Mouse (Mus musculus) layer of hippocampus, postnatal 14 days (tissue): ENCODE data around the gene Coro7. TPM values are rescaled to one million over a fixed set of nuclear protein-coding genes. Genes with fewer than 3 reads are reported as not detected.

Experiments
- DNase-seq, 2 experiments: peaks; one replicate each; pipeline ENCODE4 v3.0.0; 2021 to 2022; ENCODE audit warnings: low spot score in 2 of 2, mixed read lengths in 1 of 2
- total RNA-seq, 2 experiments: library from RNA; stranded (reverse); gene quantifications; 2 replicates each; pipeline ENCODE4 v1.2.3; 2021

The Coro7 gene
- total RNA-seq, 2 experiments from 2014 or later: 95.7 to 95.9 TPM

GRCm38 (mm10) chr16:4649692-4650091, 29.9 kb downstream of the Coro7 start:
- DNase-seq: no peak

- no peak for DNase-seq
Measured at GRCm38 (mm10) chr16:4649211-4649610, 30.4 kb downstream of the Coro7 start.

DNA sequence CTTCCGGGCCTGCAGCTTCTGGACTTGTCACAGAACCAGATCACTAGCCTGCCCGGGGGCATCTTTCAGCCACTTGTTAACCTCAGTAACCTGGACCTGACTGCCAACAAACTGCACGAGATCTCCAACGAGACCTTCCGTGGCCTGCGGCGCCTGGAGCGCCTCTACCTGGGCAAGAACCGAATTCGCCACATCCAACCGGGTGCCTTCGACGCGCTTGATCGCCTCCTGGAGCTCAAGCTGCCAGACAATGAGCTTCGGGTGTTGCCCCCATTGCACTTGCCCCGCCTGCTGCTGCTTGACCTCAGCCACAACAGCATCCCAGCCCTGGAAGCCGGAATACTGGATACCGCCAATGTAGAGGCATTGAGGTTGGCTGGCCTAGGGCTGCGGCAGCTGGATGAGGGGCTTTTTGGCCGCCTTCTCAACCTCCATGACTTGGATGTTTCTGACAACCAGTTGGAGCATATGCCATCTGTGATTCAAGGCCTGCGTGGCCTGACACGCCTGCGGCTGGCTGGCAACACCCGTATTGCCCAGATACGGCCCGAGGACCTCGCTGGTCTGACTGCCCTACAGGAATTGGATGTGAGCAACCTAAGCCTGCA, 31.1 kb downstream of the Coro7 start:
- DNase-seq: no peak

GRCm38 (mm10) chr16:4647651-4648141, 31.9 kb downstream of the Coro7 start:
- DNase-seq: no peak

DNA sequence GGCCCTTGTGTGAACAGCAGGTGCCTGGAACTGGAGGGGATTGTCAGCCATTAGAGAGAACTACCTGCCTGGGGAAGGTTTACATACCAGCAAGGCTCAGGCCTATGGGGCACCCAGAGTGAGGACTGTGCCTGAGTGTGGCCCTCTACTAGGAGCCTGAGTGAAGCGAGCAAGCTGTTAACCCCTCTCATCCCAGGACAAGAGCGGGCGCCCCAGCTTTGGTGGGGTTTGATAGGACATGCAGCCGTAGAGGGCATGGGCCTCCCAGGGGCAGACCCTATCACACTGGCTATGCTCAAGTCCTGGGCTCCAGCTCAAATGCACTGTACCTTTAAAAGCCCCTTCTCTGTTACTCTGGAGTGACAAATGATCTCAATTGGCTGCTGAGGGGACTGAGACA, 32.7 kb downstream of the Coro7 start:
- DNase-seq: no peak

- no peak for DNase-seq
Measured at GRCm38 (mm10) chr16:4645867-4646266, 33.7 kb downstream of the Coro7 start.

GRCm38 (mm10) chr16:4643670-4644419, 35.7 kb downstream of the Coro7 start:
- DNase-seq: peak; percentile 76 to 86

GRCm38 (mm10) chr16:4642937-4643336, 36.6 kb downstream of the Coro7 start:
- DNase-seq: no peak

DNA sequence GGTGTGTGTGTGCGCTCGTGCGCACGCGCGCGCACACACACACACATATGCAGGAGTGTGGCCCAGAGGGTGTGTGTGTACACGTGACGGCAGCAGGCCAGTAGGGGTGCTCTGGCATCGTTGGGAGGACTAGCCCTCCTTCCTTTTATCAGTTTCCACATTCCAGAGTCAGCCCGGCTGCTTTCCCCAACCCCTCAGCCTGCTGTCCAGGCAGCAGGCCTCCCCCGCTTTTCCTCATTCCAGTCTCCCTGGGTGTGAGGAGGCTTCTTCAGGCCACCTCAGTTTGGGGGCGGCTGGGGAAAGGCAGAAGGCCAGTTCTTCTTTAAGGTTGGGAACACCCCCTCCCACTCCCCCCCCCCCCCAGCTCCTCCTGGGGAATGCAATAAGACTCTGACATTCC, 37.4 kb downstream of the Coro7 start:
- no peak for DNase-seq

DNA sequence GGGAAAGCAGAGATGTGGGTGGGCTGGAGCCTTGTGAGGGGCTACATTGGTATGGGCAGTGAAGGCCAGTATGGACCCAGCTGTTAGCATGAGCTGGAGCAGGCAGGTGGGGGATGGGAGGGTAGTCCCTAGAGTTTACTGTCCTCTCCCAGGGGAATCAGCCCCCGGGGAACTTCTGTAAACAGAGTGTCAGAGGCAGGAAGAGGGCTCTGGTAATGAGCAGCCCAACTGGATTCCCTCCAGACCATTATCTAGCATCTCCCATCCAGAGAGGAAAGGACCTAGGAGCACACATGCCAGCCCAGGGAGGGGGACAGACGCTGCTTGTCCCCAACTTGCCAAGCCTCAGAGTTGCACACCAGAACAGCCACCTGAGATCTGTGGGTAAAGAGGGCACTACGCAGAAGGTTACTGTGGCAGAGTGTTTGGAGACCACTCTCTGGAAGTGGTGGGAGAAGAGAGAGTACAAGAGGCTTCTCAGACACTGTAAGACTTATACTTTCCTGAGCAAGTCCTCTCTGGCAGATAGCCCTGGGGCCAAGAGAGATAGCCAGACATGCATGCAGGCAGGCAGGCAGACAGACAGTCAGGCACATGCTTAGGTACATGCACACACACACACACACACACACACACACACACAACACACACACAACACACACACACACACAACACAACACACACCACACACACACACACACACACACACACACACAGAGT, 38.3 kb downstream of the Coro7 start:
- DNase-seq: no peak

DNA sequence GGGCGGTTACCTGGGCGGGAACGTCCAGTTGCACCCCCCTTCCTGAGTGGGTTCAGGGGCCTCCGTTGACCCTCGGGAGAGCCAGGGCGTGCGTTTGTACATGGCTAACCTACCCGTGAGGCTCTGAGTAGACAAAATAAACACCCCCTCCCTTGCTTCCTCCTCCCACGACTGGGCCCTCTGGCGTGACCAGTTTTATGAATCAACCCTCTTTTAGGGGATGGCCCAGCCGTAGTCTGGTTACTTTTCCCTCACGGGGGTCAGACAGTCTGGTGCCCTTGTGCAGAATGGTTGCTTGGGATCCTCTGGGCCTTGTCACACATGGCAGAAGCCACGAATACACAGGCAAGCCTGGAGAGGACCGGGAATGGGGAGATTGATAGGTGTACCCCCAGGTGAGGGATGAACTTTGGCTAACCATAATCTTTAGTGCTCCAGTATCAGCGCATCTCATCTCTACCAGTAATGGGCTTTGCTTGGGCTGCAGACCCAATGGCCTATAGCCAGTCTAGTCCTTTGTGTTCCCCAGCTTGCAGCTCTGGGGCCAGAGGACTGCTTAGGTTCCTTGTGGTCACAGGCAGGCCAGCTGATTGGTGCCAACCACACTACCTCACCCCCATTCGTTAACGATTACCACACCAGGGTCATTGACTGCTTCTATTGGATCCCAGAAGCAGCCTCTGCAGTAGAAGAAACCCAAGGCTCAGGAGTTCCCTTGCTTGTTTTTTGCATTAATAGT, 39.1 kb downstream of the Coro7 start:
- DNase-seq: no peak

DNA sequence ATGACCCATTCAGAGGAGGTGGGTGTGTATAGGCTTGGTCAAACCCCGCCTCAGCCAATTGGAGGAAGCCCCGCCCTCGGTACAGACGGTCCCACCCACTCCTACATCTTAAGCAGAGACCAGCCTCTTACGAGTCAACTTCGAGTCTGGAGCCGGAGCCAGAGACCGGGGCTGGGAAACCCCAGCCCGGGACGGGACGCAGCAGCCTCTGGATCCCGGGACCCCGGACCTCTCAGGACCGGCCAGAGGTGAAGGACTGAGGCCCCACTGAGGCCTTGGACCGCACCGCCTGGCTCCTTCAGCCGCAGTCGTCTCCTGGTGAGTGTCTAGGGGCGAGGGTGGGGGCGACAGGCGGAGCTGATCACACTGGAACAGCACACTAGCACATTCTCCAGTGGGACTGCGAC, 39.7 kb downstream of the Coro7 start, which contains the start of the genes Vasn and Dnaja3:
Vasn (plus strand) TSS at position 111 of the 407 bp plus-strand sequence.
Dnaja3 (plus strand) TSS at position 159 of the 407 bp plus-strand sequence.
- peak; percentile 54 to 72 for DNase-seq

GRCm38 (mm10) chr16:4638891-4639390, 40.6 kb downstream of the Coro7 start:
- DNase-seq: no peak

DNA sequence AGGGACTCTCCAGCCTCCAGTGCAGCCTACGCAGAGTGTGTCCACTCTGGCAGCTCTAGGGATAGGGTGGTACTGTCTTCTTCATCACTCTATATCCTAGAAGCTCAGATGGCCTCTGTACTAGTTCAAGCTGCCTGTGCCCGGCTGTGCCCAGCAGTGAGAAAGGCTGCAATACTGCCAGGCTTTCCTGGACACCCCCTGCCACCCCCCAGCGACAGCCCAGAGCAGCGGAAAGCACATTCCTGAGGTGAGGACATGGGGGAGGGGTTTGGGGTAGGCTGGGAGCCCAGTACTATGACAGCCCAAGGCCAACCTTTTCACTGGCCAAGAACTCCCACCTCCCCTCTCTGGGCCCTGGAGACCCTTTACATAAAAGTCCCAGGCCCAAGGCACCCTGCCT, 43.8 kb downstream of the Coro7 start:
- no peak for DNase-seq

- DNase-seq: no peak
Measured at GRCm38 (mm10) chr16:4634681-4635080, 44.9 kb downstream of the Coro7 start.

- DNase-seq: no peak
Measured at GRCm38 (mm10) chr16:4633661-4634060, 45.9 kb downstream of the Coro7 start.

GRCm38 (mm10) chr16:4632050-4632449, 47.5 kb downstream of the Coro7 start:
- no peak for DNase-seq

DNA sequence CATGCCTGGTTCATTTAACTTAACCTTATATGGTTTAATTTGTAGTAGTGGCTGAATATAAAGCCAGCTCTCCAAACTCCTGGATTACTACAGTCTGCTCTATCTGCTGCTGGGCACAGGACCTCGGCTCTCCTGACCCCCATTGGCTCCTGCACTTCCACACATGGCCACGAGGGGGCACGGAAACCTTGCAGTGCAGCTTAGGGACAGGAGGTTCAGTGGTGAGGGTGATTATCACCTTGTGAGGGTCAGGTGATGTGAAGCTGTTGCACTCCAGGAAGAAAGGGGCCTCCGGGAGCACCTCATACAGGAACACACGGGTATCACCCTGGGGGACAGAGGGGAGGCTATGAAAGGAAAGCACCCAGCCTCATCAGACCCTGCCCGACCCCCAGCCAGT, 49.6 kb downstream of the Coro7 start:
- peak; percentile 63 to 65 for DNase-seq

DNA sequence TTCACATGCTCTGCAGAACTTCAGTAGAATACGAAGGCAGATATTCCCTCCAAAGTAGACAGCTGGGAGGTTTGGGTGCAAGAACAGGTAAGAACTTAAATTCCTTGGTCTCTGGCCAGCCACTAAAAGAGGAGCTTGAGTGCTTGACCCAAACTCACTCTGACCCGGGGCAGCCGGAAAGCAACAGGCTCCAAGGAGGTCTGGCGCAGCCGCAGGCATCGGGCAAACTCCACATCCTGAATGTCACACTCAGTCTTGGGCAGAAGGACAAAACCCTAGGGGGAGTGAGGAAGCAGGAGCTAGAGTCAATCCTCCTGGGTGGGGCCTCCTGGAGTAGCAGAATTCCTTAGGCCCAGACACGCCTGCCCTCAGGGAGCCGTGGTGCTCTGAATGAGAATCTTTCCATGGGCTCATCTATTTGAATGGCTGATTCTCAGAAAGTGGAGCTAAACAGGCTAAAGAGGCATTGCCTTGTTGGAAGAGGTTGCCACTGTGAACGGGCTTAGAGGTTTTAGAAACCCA, 50.6 kb downstream of the Coro7 start:
- DNase-seq: no peak

- no peak for DNase-seq
Measured at GRCm38 (mm10) chr16:4627105-4627504, 52.5 kb downstream of the Coro7 start.
